Mouse (Mus musculus): ENCODE measurements around the gene Gm21981.

Gm21981 gene

GRCm38 (mm10) chr17:47703556-47703955, 9.3 kb upstream of the Gm21981 start:
- no peak for DNase-seq (ENCODE audit: low spot score in 2 of 2)

GRCm38 (mm10) chr17:47702548-47703345, 8.5 kb upstream of the Gm21981 start:
- DNase-seq (ENCODE audit: low spot score in 2 of 2): no peak

DNA sequence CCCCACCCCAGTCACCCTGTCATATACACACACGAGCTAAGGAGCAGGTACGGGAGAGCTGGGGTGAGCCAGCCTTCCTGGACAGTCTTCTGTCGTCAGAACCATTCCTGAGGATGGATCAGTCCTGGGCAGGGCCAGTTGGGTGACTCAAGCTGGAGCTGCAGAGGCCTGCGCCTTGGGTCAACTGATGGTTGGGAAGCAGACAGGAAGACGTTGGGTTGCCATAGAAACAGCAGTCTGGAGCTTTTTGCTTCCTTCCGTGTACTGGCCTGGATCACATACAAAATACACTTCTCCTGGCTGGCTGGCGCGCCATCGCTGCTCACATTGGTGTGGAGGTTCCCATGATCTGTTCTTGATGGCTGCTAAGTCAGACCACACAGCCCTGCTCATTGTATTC, 7.5 kb upstream of the Gm21981 start:
- DNase-seq (ENCODE audit: low spot score in 2 of 2): no peak

DNA sequence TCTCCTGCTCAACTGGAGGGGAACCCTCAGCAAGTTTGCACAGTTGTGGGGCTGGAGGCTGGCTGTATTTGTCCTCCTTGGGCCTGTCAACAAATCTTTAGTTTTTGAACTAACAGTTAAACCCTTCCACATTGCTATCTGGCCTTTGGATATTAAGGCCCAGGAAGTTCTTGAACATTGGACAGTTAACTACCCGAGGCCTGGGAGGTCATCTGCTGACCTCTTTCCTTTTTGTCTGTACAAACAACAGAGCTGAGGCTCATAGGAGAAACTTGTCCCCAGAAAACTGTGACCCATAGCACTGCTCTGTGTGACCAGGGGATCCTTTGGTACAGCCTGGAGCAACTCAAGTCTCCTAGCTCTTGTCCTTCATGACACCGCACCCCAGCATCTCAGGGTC, 4.8 kb upstream of the Gm21981 start:
- no peak for DNase-seq (ENCODE audit: low spot score in 2 of 2)

GRCm38 (mm10) chr17:47698156-47698555, 3.9 kb upstream of the Gm21981 start:
- no peak for DNase-seq (ENCODE audit: low spot score in 2 of 2)

DNA sequence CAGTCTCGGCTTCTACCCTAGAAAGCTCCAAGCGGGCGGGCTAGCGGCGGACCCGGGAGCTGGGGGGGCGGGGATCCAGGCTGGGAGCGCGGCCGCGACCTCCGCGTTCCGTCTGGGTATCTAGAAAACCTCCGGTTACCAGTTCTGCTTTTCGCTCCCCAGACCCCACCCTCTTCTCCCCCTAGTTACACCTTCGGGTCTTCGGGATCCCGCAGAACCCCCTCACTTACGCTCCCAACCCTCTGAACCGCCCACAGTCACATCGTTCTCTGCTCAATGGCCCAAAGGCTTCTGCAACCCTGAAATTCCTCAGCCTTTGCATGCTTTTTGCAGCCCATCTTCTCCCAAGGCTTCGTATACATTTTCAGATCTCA, 1.1 kb upstream of the Gm21981 start:
- no peak for DNase-seq (ENCODE audit: low spot score in 2 of 2)

GRCm38 (mm10) chr17:47694503-47695336, 465 bp upstream of the Gm21981 start, which contains the start of gene Prickle4:
Gene Prickle4, minus strand, starts transcription at chr17:47694736.
- DNase-seq (ENCODE audit: low spot score in 2 of 2): peak; percentile 91 to 94

DNA sequence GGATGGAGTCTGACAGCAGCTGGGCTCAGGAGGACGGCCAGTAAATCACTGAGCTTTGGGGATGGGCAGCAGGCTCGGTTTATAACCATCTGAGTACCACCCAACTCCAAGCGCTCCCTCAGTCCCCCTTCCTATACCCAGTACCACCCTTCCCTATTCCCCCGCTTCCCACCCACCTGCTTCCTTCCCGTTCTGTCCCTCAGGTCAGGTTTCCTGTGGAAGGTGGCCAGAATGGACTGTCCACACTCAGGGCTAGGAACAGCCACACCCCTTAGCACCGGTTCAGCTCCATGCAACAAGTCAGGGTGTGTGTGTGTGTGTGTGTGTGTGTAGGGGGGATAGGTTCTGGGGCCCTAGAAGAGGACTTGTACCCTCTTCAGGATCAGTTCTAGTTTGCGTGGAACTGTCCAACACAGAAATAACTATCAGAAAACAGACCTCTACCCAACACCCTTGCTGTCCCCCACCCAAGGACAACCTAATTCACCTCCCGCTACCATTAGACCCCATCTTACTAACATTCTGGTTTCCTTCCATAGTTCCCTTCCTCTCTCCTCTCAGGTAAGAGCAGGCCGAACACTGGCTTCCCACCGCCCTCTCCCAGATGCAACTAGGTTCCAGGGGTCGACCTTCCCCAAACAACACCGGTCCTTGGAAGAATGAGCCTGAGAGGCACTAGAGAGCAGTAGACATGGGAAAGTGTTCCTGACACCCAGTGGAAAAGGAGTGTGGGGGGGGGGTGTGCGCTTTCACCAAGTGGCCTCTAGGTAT, 399 bp downstream of the Gm21981 start:
- no peak for DNase-seq (ENCODE audit: low spot score in 2 of 2)

- DNase-seq (ENCODE audit: low spot score in 2 of 2): no peak
Observed at GRCm38 (mm10) chr17:47691650-47692049, 2.6 kb downstream of the Gm21981 start.

DNA sequence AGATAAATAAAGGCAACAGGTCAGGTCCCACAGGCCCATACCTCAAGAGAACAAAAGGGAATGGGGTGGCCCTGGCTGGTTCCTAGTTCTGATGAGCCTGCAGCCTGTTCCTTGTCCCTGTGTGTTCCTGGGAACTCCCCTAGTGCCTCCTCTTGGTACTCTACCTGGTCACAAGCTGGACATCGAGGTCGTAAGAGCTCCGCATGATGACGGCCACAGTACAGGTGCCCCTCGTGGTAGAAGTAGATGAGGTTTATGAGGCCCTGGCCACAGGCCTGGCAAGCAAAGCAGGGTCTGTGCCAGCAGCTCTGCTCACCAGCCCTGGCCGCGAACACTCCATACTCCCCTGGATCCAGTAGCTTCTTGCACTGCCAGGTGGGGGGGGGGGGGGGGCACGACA, 4.4 kb downstream of the Gm21981 start:
- DNase-seq (ENCODE audit: low spot score in 2 of 2): no peak

DNA sequence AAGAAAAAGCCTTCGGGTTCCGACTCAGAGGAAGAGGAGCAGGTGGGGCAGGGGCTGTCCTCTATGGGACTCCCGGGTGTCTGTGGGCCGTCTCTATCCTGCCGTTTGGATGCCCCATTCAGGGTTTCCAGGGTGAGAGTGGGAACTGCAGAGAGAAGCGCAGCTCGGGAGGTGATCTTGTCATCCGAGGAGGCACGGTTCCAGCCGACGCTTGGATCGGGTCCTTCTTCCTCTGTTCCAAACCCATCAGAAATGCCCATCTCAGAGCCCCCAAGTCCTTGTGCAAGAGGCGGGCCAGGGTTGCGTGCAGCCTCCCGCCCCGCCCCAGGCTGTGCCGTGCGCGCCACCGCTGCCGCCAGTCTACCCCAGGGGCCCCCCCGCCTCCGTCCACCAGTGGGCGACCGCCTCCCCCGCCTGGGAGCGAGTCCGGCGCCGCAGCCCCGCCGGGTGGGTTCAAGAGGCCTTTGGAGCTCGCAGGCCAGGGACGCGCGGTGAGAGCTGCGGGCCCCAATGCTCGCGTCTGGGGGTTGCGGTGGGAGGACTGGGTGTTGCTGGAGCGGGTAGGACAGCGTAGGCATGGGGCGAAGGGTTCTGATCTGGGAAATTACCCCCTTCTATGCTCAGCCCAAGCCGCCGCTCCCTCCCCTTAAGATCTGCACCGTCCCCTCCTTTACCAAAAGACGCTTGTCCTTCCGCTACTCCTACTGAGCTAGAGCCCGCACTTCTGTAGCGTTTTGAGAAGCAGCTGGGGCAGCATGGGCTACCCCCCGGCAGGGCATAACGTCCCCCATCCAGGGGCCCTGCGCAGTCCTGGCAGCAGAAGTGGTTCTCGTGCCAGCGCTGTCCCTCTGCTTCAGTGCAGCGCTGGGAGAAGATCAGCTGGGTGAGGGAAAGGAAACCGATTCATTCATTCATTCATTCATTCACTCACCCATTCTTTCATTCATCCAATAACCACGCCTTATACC, 5.4 kb downstream of the Gm21981 start, which contains the start of gene Frs3:
Gene Frs3, plus strand, starts transcription at position 423 of the 968 bp plus-strand sequence.
- DNase-seq (ENCODE audit: low spot score in 2 of 2): peak; percentile 34 to 46

GRCm38 (mm10) chr17:47688344-47688607, 6.0 kb downstream of the Gm21981 start, which contains the start of gene Tomm6:
Gene Tomm6, minus strand, starts transcription at chr17:47688386.
- DNase-seq (ENCODE audit: low spot score in 2 of 2): no peak

DNA sequence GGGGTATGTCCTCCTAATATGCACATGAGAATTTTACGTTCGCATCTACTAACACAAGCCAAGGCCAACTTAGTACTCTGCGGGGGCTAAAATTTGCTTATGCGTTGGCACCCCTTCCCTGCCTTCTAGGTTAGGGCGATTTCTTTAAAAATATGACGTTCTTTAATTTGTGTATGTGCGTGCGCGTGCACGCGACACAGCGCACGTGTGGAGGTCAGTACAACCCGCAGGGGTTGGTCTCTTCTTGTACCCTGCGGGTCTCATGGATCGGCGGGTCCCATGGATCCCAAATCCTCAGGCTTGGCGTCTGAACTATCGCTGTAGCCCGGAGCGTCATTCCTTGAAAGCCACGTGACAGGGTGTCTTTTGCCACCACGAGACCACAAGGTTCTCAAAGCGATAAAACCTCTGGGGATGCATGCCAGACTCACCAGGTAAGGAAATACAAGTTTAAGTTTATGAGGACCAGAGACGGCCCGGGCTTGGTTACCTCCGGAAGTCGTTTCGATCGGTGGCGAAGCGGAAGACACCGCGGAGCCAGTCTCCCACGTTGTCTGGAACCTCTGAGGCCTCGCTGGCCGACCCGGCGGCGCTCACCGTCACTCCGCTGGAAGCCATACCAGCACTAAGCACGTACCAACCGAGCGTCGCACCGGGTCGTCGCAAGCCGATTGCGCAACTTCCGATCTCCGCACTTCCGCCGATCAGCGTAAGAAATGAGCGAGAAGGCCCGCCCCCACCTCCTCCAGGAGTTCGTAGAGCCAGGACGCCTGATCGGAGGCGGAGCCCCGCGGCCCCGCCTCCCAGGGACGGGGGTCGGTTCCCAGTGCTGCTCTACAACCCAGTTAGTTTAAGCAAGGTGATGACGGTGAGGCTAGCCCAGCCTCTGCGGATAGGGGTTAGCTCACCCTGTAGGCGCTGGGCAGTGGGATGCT, 6.6 kb downstream of the Gm21981 start:
- DNase-seq (ENCODE audit: low spot score in 2 of 2): peak; percentile 93 to 94

DNA sequence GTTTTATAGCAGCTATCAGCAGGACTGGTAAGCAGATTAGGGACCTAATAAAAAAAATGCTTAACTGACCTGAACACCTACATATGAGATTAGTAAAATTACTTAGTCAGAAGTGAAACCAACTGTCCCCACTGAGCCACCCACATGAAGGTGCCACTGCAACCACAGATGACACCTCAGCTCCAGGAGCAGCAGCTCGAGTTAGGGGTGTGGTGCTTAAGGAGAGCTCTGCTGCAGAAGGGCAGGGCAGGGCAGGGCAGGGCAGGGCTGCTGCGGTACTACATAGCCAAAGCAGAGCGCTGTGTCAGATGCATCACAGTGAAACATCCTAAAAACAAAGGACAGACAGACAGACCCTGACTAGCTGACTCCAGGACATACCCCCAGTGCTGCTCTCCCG, 11.4 kb downstream of the Gm21981 start:
- no peak for DNase-seq (ENCODE audit: low spot score in 2 of 2)

DNA sequence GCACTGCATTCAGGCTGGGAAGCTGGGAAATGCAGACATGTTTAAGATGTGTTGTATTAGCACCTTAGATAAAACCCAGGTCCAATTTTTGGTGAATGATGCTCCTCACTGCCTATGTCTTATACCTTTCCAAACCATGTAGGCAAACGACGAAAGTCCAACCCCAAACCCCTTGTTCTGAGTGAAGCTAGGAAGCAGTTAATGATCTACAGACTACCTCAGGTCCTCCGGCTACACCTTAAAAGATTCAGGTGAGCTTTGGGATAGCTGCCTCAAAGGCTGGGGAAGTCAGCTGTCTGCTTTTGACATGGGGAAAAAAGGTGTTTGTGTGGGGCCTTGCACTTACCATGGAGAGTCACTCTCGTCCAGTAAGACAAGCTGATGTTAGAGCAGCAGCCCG, 15.6 kb downstream of the Gm21981 start:
- DNase-seq (ENCODE audit: low spot score in 2 of 2): no peak

DNA sequence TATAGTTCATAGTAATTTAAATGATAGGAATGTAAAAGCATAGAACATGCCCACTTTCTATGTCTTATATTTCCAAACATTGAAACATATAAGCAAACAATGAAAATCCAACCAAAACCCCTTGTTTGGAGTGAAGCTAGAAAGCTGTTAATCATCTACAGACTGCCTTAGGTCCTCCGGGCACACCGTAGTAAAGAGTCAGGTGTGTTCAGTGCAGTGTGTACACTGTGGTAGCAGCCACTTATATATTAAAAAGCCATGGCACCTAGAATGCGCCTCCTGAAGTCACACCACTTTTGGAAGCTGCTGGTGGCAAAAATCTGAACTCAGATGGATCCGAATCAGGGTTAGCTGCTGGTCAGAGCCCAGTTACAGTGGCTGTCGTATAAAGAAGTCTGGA, 16.0 kb downstream of the Gm21981 start:
- no peak for DNase-seq (ENCODE audit: low spot score in 2 of 2)

DNA sequence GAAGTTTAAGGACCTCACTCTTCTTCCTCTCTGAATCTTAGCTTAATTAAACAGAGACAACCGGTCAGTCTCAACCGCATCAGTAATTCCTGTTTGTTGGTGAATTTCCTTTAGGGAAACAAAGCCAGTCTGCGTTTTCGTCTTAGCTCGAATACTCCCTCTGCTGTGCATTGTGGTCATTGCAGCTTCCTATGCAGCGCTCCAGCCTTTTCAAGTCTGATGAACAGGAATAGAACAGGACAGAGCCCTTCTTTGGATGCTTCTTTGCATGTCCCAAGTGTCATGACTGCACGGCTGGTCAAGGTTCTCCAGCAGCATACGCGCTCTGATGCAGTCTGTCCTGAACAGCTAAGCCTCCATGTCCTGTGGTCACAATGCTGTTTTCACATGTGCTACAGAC, 17.7 kb downstream of the Gm21981 start:
- DNase-seq (ENCODE audit: low spot score in 2 of 2): no peak

DNA sequence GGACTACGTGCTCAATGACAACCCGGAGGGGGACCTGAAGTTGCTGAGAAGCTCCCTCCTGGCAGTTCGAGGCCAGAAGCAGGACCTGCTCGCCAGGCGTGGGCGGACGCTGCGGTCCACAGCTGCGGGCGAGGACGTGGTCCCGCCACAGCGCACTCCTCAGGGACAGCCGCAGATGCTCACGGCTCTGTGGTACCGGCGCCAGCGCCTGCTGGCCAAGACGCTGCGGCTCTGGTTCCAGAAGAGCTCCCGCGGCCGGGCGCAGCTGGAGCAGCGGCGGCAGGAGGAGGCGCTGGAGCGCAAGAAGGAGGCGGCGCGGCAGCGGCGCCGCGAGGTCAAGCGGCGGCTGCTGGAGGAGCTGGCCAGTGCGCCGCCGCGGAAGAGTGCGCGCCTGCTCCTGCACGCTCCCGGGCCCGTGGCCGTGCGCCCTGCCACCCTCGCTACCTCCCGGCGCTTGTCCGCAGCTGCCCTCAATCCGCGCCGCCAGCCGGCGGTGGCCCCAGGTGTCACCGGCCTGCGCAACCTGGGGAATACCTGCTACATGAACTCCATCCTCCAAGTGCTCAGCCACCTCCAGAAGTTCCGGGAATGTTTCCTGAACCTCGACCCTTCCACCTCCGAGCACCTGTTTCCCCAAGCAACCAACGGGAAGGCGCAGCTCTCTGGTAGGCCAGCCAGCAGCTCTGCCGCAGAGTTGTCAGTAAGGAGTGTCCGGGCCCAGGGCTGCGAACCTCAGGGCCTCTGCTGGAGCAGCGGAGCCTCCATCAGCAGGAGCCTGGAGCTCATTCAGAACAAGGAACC, 21.7 kb downstream of the Gm21981 start:
- no peak for DNase-seq (ENCODE audit: low spot score in 2 of 2)

- no peak for DNase-seq (ENCODE audit: low spot score in 2 of 2)
Observed at GRCm38 (mm10) chr17:47671988-47672310, 22.3 kb downstream of the Gm21981 start.

All from spleen, postnatal 36 days (tissue).